Mouse (Mus musculus) spleen, postnatal 36 days (tissue): ENCODE measurements around the gene Plekha8.
A peak's percentile ranks its signal among the peaks of the same experiment; 100 is the strongest.

ENCODE experiments used
- DNase-seq, 2 experiments: peaks; one replicate each; pipeline ENCODE4 v3.0.0; 2022; ENCODE audit warnings: low spot score in 2 of 2, mixed read lengths in 1 of 2

Plekha8 gene

GRCm38 (mm10) chr6:54586175-54586574 lies 8.7 kb upstream of the Plekha8 start:
- peak; percentile 24 to 41 for DNase-seq

DNA sequence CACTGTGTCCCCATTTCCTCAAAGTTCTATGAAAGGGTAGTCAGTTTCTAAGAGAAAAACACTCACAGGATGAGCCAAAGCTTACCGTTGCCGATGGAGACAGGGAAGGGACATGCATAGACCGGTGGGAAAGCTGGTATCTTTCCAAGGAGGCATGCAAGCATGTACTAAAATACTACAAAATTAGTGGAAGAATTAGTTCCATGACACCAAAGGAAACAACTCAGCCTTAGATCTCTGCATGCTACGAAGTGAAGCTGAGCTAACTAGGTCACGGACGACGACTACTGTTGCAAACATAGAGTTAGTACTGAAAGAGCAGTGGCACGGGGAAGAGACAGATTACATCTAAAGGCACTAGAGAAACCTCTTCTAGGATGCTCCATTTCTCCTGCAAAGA lies 8.0 kb upstream of the Plekha8 start:
- DNase-seq: no peak

- DNase-seq: no peak
Observed at GRCm38 (mm10) chr6:54587683-54588082, 7.2 kb upstream of the Plekha8 start.

- no peak for DNase-seq
Observed at GRCm38 (mm10) chr6:54588212-54588611, 6.7 kb upstream of the Plekha8 start.

GRCm38 (mm10) chr6:54590691-54591090 lies 4.2 kb upstream of the Plekha8 start:
- DNase-seq: no peak

GRCm38 (mm10) chr6:54591778-54592177 lies 3.1 kb upstream of the Plekha8 start:
- no peak for DNase-seq

GRCm38 (mm10) chr6:54592938-54593535 lies 1.9 kb upstream of the Plekha8 start:
- peak; percentile 83 for DNase-seq

DNA sequence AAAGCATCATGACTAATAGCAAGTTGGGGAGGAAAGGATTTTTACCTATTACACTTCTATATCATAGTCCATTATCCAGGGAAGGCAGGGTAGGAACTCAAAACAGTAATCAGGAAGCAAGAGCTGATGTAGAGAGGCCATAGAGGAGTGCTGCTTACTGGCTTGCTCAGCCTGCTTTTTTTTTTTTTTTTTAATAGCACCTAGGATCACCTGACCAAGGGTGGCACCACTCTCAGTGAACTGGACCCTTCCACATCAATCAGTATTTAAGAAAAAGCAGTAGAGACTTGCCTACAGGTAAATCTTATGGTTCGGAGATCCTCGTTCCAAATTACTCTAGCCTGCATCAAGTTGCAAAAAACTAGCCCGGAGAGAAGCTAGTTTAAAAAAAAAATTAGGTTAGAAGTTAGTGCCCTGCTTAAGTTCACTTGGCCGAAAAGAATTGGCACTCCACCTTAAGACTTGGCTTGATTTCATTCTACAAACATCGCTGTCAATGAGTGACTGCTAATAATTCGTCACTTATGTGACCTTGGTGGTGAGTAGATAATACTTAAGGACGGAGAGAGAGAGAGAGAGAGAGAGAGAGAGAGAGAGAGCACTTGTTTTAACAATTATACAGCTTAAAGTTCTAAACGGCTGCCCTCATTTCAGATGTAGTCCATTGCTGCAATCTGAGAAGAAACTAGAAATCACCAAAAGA lies 994 bp upstream of the Plekha8 start:
- DNase-seq: no peak

DNA sequence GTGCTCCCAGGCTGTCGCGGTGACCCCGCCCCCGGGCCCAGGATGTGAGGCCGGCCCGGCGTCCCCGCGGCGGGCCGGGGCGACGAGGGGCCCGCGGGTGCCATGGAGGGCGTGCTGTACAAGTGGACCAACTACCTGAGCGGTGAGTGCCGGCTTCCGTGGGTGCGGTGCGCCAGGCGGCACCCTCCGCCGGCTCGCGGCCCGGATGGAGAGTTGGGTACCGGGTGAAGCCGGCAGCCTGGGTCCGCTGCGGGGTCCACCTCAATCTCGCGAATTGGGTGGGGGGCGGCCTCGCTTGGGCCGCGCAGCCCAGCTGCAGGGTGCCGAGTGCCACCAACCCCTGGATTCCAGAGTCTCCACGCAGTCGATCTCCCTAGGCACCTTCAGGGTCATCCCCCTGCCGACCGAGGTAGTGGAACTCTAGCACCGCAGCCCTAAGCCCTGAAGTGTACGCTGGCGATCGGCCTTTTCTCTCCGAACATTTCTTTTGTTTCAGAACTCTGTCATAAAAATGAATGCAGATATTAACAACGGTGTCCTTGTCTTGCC lies 493 bp downstream of the Plekha8 start:
- no peak for DNase-seq

DNA sequence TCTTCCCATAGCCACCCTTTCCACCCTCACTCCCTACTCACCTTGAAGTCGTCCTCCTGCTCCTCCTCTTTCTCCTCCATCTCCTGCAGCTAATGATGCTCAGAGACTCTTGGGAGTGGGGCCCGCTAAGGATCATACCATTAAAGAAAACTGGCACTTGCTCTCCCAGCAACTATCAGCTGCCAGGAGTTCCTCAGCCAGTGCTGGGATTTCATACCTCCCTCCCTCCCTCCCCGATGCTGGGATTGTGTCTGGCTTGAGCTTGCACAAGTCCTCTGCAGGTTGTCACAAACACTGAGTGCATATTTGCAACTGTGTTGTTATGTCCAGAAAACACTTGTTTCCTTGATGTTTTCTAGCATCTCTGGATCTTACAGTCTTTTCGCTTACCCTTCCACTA lies 2.3 kb downstream of the Plekha8 start, which contains the start of gene Fkbp14:
TSS of gene Fkbp14 (minus strand) at position 101 of the 400 bp plus-strand sequence.
- DNase-seq: no peak

DNA sequence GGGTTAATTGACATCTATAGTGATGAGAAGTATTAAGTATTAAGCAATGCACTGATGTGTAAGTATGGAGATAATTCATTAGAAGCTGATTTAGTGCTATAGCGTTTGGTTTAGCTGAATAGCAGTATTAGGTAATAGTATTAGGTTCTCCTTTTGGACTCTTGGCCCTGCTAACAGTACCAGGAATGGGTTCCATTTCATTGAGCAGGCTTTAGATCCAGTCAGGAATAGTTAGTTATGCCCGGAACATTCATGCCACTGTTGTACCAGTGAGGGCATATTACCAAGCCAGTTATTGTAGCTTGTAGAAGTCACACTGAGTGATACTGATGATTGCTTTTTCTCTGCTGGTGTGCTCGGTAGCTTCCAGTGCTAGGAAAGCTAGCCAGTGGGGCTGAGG lies 2.8 kb downstream of the Plekha8 start:
- no peak for DNase-seq

DNA sequence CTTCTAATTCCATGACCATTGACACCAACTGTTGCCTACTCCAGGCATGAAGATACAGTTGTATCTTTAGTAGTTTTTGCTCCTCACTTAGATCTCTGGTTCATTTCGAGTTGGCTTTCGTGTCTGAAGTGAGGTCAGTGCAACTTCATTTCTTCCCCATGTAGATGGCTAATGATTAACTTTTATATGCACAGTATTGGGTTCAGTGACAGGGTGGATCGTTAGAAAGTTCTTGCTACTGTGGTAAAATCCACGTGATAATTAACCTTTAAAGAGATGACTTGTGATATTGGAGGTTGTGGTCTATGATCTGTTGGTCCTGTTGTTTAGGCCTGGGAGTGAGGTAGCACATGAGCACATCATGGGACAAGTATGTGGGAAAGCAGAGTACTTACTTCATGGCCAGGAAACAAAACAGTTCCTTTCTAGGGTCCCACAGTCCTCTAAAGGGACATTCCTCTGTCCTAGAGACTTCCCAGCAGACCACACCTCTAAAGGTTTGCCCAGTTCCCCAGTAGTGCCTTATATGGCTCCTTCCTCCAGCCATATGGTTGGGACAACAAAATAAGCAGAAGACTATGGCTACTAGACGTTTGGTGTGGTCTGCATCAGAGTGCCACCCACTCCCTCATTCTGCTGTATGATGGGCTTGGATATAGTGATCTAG lies 5.9 kb downstream of the Plekha8 start:
- DNase-seq: no peak

DNA sequence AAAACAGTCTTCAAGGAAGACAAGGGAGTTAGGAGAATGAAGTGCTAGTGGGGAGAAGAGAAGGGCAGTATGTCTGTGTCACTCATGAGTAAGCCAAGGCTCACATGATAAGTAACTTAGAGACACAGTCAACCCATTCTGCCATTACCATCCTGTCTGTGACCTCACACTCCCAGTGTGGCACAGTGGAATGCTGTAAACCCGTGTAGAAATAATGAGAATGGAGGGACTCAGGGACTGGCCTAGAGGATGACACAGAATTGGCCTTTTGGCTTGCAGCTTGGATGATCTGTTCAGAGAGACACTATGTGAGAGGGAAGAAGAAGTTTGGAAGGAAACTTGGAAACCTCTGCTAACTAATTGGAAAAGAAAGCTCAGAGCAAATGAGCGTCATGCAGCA lies 8.0 kb downstream of the Plekha8 start:
- no peak for DNase-seq

- no peak for DNase-seq
Observed at GRCm38 (mm10) chr6:54604001-54604715, 9.2 kb downstream of the Plekha8 start.

- DNase-seq: no peak
Observed at GRCm38 (mm10) chr6:54606241-54606640, 11.3 kb downstream of the Plekha8 start.

GRCm38 (mm10) chr6:54617363-54617762 lies 22.5 kb downstream of the Plekha8 start:
- DNase-seq: no peak

GRCm38 (mm10) chr6:54619530-54619929 lies 24.6 kb downstream of the Plekha8 start:
- DNase-seq: no peak

GRCm38 (mm10) chr6:54620357-54620756 lies 25.4 kb downstream of the Plekha8 start:
- no peak for DNase-seq

DNA sequence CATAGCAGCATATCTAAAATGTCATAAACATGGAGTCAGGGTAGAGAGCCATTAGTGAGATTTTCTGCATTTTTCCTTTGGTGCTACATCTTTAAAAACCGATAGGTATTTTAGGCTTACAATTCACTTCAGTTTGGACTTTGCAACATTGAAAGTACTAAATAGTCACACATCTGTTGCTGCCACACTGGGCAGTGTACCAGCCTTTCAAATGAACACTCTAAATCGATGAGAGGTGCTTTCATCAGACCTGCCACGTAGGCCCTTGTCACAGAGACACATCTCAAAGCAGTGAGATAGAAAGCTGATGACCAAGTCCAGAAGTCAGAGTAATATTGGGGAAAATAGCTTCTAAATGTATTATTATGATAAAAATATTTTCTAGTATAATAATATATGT lies 33.5 kb downstream of the Plekha8 start:
- DNase-seq: no peak

DNA sequence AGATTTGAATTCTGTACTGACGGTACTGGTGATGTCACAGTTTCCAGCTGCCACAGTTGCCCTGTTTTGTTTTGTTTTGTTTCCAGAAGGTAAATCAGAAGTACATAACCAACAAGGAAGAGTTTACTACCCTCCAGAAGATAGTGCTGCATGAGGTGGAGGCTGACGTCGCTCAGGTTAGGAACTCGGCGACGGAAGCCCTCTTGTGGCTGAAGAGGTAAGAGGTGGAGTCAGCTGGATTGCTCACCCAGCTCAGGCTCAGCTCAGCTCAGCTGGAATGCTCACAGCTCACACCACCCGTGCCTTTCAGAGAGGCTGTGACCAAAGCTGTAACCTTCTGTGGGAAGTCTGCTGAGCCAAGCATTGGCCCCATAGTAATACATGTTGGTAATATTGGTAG lies 34.8 kb downstream of the Plekha8 start:
- no peak for DNase-seq

- no peak for DNase-seq
Observed at GRCm38 (mm10) chr6:54631462-54631861, 36.6 kb downstream of the Plekha8 start.

- no peak for DNase-seq
Observed at GRCm38 (mm10) chr6:54639877-54640276, 45.0 kb downstream of the Plekha8 start.
